Mouse (Mus musculus) c-Kit-positive CD71-negative TER-119-negative erythroid progenitor cells, embryonic 14.5 days (primary cell): ENCODE data around the gene Arid1a.

Source experiments
- DNase-seq: peaks from one replicate; pipeline ENCODE4 v3.0.0-alpha.2; 2013; ENCODE audit warnings: low read depth

Gene Arid1a

GRCm38 (mm10) chr4:133756514-133757268 is at the start of gene Arid1a:
Gene Arid1a, minus strand, starts transcription at chr4:133756769.
- peak; percentile 89 for DNase-seq

- no peak for DNase-seq
Measured at GRCm38 (mm10) chr4:133804401-133805263, 48.1 kb upstream of the Arid1a start.

- no peak for DNase-seq
Measured at GRCm38 (mm10) chr4:133800589-133800988, 44.0 kb upstream of the Arid1a start.

GRCm38 (mm10) chr4:133793269-133793668 is 36.7 kb upstream of the Arid1a start:
- no peak for DNase-seq

GRCm38 (mm10) chr4:133774570-133775554 is 18.3 kb upstream of the Arid1a start:
- no peak for DNase-seq

GRCm38 (mm10) chr4:133769157-133769556 is 12.6 kb upstream of the Arid1a start:
- no peak for DNase-seq

GRCm38 (mm10) chr4:133763112-133763511 is 6.5 kb upstream of the Arid1a start:
- DNase-seq: no peak

GRCm38 (mm10) chr4:133759659-133760058 is 3.1 kb upstream of the Arid1a start:
- no peak for DNase-seq

GRCm38 (mm10) chr4:133757269-133757835 is 783 bp upstream of the Arid1a start:
- DNase-seq: peak; percentile 95

- DNase-seq: no peak
Measured at GRCm38 (mm10) chr4:133755861-133756371, 653 bp downstream of the Arid1a start.

- DNase-seq: no peak
Measured at GRCm38 (mm10) chr4:133754871-133755765, 1.5 kb downstream of the Arid1a start.

- peak; percentile 93 for DNase-seq
Measured at GRCm38 (mm10) chr4:133754238-133754637, 2.3 kb downstream of the Arid1a start.

GRCm38 (mm10) chr4:133753375-133754190 is 3.0 kb downstream of the Arid1a start:
- DNase-seq: no peak

GRCm38 (mm10) chr4:133752449-133753374 is 3.9 kb downstream of the Arid1a start:
- DNase-seq: no peak

GRCm38 (mm10) chr4:133751521-133752448 is 4.8 kb downstream of the Arid1a start:
- DNase-seq: peak; percentile 55

GRCm38 (mm10) chr4:133750184-133750775 is 6.3 kb downstream of the Arid1a start:
- no peak for DNase-seq

GRCm38 (mm10) chr4:133735282-133735681 is 21.3 kb downstream of the Arid1a start:
- no peak for DNase-seq
